Mouse (Mus musculus) stomach, embryonic 16.5 days (tissue): ENCODE data around the gene Pdia3. TPM values are rescaled to one million over a fixed set of nuclear protein-coding genes. Genes with fewer than 3 reads are reported as not detected.
A peak's percentile ranks its signal among the peaks of the same experiment; 100 is the strongest.
"Not testable (repeated sequence)": the region's sequence is repeated elsewhere in the genome, so short reads cannot be mapped to it uniquely, and the experiment has no call there.

Source experiments
- ATAC-seq: fragments of 200-750 bp; cut with Nextera tagmentation; 2 replicates; pipeline ENCODE4 v1.8.0; 2017; ENCODE audit warnings: moderate number of reproducible peaks, moderate TSS enrichment; ENCODE audit not compliant: insufficient read depth, low FRiP score
- H3K27ac ChIP-seq: fragments of 300-500 bp; sonication (generic); 2 replicates; pipeline ENCODE4 v1.5.1; 2014; ENCODE audit warnings: low read length
- H3K27me3 ChIP-seq: fragments of 300-500 bp; sonication (generic); 2 replicates; pipeline ENCODE4 v1.6.1; 2014; ENCODE audit warnings: low read length, control low read depth, mixed read lengths; ENCODE audit not compliant: control insufficient read depth, insufficient read depth
- H3K36me3 ChIP-seq: fragments of 300-500 bp; sonication (generic); 2 replicates; pipeline ENCODE4 v1.6.1; 2014; ENCODE audit warnings: low read length; ENCODE audit not compliant: control insufficient read depth, insufficient read depth
- H3K4me1 ChIP-seq: fragments of 300-500 bp; sonication (generic); 2 replicates; pipeline ENCODE4 v1.6.1; 2014; ENCODE audit warnings: low read length, control low read depth, mixed read lengths; ENCODE audit not compliant: control insufficient read depth, insufficient read depth
- H3K4me2 ChIP-seq: fragments of 300-500 bp; sonication (generic); 2 replicates; pipeline ENCODE4 v1.6.1; 2014; ENCODE audit warnings: low read depth, low read length, mixed read lengths
- H3K4me3 ChIP-seq: fragments of 300-500 bp; sonication (generic); replicated peaks from 2 replicates; pipeline ENCODE4 v1.5.1; 2014; ENCODE audit warnings: mild to moderate bottlenecking, low read length
- H3K9ac ChIP-seq: fragments of 300-500 bp; sonication (generic); 2 replicates; pipeline ENCODE4 v1.6.1; 2014; ENCODE audit warnings: low read length
- H3K9me3 ChIP-seq: fragments of 300-500 bp; sonication (generic); replicated peaks from 2 replicates; pipeline ENCODE4 v1.6.1; 2016; ENCODE audit warnings: low read length, control low read depth; ENCODE audit not compliant: control insufficient read depth
- WGBS: fragments of 180-500 bp; shearing (Covaris S2); extraction: QIAGEN DNeasy Blood & Tissue Kit; methylation state at CpG from one replicate; pipeline ENCODE4 v1.1.7; 2014; 5-methylcytosine and 5-hydroxymethylcytosine counted together
- polyA plus RNA-seq: library from polyadenylated mRNA; unstranded; fragments of >200 nt; fragmentation: Nextera tagmentation; extraction: Ambion mirVana; gene quantifications from 2 replicates; pipeline ENCODE4 v1.2.1, GENCODE M21; 2015

The Pdia3 gene
- polyA plus RNA-seq, 1 experiment from 2014 or later, result 909 TPM

DNA sequence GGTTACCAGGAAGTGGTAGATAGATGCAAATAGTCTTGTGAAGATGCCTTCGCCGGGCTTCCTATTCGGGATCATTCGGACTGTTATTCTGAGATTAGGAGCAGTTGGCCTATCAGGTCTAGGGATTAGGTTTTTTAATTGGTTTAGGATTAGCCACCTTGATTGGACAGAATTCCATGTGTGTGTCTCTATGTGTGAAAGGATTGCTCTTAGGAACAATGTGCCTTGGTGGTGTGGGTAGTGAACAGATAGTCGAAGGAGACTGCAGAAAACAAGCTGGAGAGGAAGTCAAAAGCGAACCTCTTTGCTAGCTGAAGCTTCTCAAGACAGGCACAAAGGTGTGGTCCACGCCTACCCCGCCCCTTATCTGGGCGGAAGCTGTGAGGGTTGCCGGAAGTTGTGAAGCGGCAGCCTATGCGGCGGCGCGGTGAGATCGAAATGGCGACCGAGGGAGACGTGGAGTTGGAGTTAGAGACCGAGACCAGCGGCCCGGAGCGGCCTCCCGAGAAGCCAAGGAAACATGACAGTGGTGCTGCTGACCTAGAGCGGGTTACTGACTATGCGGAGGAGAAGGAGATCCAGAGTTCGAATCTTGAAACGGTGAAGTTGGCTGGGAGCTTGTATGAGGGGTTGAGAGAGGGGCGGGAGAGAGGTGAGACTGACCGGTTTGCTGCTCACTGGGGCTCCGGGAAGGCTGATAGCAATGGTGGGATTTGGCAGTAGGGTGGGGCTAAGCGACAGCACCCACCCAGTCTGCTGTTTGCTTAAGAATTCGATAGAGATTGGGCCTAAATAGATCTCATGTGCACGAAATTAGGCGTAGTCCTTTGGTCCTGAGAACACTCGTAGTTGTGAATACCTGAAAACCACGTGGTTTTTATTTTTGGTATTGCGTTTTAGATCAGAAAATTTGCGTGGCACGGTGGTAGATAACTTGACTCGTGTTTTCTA lies 43.4 kb downstream of the Pdia3 start, which contains the start of gene Serinc4:
TSS of gene Serinc4 (minus strand) at position 90 of the 951 bp plus-strand sequence.
- Histone ChIP-seq H3K27me3 (no peaks in the 10 kb centered on the region), H3K9ac (peak within 1 kb of the TSS; percentile 89), H3K9me3 (no peaks in the 10 kb centered on the region), H3K4me2 (peak within 1 kb of the TSS; percentile 76), H3K36me3 (no peaks in the 10 kb centered on the region), H3K4me1 (peaks cover 21% of the 10 kb centered on the region), H3K4me3 (peak within 1 kb of the TSS; percentile 88), H3K27ac (peak within 1 kb of the TSS; percentile 90)
- WGBS, result 3% methylated on average over 41 of the region's 41 CpGs
- peak; percentile 92 for ATAC-seq

DNA sequence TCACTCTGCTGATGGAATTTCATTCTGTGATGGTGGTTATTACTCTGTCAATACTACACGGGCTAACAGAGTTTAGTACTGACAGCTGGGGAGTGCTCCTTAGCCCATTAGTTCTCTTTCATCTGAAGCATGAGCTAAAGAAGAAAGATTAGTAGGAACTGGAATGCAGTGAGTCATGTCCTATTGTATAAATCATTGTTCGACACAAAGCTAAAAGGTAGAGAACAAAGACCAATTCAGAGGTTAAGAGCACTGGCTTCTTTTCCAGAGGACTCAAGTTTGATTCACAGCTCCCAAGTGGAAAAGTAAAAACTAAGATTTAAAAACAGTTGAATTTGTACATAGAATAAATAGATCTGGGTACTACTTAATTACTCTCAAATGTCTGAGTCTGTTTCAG lies 46.5 kb downstream of the Pdia3 start:
- Histone ChIP-seq H3K27me3 (no peaks in the 10 kb centered on the region), H3K9me3 (no peaks in the 10 kb centered on the region), H3K9ac (no peak overlapping the region), H3K4me1 (peaks cover 11% of the 10 kb centered on the region), H3K36me3 (no peaks in the 10 kb centered on the region), H3K27ac (no peak overlapping the region), H3K4me2 (no peak overlapping the region), H3K4me3 (no peak overlapping the region)
- no peak for ATAC-seq
- 37% methylated on average over 2 of the region's 2 CpGs for WGBS

DNA sequence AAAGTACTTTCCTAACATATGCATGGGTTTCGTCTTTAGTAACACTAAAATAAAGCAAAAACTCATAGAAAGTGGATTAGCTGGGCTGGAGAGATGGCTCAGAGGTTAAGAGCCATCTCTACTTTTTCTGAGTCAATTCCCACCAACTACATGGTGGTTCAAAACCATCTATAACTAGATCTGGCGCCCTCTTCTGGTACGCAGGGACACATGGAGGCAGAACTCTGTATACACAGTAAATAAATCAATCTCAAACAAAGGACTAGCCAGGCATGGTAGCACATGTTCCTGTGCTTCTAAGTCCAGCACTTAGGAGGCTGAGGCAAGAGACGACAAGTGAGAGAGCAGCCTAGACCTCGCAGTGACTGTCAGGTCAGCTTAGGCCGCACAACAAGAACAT lies 55.4 kb downstream of the Pdia3 start:
- H3K9me3 ChIP-seq, H3K4me3 ChIP-seq, H3K27me3 ChIP-seq, ATAC-seq, H3K36me3 ChIP-seq, H3K4me1 ChIP-seq, H3K9ac ChIP-seq, H3K27ac ChIP-seq, H3K4me2 ChIP-seq: not testable (repeated sequence)
- WGBS, result 67% methylated on average over 2 of the region's 6 CpGs

DNA sequence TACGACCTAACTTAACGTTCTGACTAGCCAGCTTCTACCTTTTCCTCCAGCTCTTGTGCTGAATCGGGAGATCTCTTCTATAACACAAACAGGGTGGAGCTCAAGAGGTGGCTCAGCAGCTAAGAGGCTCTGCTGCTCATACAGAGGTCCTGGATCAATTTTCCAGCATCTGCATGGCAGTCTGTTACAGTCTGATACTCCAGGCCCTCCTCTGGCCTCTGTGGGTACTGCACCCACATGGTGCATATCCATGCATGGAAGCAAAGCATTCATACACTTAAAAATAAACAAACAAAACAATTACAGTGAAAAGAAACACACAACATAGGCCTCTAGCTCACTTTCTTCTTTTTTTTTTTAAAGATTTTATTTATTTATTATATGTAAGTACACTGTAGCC lies 59.2 kb downstream of the Pdia3 start:
- 96% methylated on average over 3 of the region's 3 CpGs for WGBS
- not testable (repeated sequence) for H3K4me2 ChIP-seq, H3K9ac ChIP-seq, H3K9me3 ChIP-seq, H3K27ac ChIP-seq, H3K36me3 ChIP-seq, ATAC-seq, H3K4me1 ChIP-seq, H3K27me3 ChIP-seq, H3K4me3 ChIP-seq

DNA sequence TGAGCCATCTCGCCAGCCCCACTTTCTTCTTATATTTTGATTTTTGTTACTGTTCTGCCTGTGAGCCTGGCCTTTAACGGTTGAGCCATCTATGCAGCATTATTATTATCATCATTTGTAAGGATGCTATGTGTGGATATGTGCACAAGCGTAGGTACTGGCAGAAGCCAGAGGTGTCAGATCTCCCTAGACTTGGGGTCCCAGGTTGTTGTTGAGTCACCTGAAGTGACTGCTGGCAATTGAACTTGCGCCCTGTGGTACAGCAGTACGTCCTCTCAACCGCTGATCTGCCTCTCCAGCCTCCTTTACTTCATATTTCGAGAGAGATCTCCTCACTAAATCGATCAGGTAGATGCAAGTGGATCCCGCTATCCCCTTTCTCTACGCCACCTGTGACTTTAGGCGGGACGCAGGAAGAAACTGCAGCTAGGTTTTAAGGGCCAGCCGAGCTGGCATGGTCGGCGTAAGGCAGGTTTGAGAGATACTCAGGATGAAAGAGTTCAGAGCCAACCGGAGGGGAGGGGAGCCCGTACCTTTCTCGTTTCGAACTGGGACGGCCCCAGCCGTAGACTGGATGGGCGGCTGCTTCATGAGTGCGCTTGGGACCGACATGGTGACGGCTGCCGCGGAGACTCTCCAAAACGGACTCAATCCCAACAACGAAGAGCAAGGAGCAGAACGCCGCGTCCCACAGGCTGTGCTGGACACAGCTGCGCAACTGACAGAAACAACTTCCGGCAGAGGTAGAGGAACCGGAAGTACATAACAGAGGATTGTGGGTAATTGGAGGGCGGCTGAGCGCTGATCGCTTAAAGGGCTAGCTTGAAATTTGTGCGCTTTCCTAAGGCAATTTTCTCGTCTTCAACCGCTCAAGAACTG lies 60.0 kb downstream of the Pdia3 start, which contains the start of gene Mfap1b:
TSS of gene Mfap1b (minus strand) at position 767 of the 879 bp plus-strand sequence.
- ATAC-seq, result peak; percentile 92
- 5% methylated on average over 39 of the region's 41 CpGs for WGBS
- not testable (repeated sequence) for H3K36me3 ChIP-seq, H3K27me3 ChIP-seq, H3K4me1 ChIP-seq, H3K9me3 ChIP-seq
- peak within 1 kb of the TSS; percentile 66 for H3K4me2 ChIP-seq
- H3K9ac ChIP-seq, result peak within 1 kb of the TSS; percentile 73
- H3K27ac ChIP-seq, result peak within 1 kb of the TSS; percentile 24; the same call in 1 of the 2 replicates
- H3K4me3 ChIP-seq, result peak within 1 kb of the TSS; percentile 59

DNA sequence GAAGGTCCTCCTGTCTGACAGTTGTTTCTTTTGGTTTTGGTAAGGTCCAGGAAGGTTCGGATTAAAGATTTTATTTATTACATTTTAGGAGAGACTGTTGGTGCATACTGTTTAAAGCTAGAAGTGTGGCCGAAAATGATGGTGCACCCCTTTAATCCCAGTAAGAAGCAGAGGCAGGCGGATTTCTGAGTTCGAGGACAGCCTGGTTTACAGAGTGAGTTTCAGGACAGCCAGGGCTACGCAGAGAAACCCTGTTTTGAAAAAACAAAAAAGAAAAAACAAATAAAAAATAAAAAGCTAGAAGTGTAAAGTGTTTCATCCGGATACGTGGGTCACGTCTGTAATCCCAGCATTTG lies 60.6 kb downstream of the Pdia3 start:
- Histone ChIP-seq H3K9ac (peak overlapping the region; percentile 57), H3K27ac (peak overlapping the region; percentile 24; the same call in 1 of the 2 replicates)
- WGBS, result 28% methylated on average over 8 of the region's 8 CpGs

DNA sequence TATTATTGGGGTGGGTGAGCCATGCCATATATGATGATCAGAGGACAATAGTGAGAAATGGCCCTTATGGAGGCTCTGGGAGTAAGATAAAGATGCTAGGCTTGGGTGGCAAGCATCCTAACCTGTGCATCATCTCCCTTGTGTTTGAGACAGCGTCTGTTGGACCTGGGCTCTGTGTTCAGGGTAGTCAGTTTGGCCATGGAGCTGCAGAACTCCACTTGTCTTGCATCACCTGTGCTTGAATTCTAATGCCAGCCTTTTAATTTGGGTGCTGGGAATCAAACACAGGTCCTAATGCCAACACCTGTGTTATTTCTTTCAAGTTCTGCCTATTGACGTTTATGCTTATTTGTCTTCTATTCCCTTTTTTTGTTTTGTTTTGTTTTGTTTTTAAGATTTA lies 61.7 kb downstream of the Pdia3 start:
- not testable (repeated sequence) for H3K27ac ChIP-seq, H3K27me3 ChIP-seq, H3K4me3 ChIP-seq, H3K4me2 ChIP-seq, ATAC-seq, H3K9me3 ChIP-seq, H3K36me3 ChIP-seq, H3K4me1 ChIP-seq, H3K9ac ChIP-seq
- WGBS, result 96% methylated on average over 2 of the region's 2 CpGs

More for the DNA sequence above, 60.6 kb downstream of the Pdia3 start:
- ATAC-seq, result 0 out of 2 replicates have a peak, but pooled peaks have one; percentile 30
- H3K9me3 ChIP-seq, result no peaks in the 10 kb centered on the region
- H3K27me3 ChIP-seq, result no peaks in the 10 kb centered on the region
- H3K36me3 ChIP-seq, result no peaks in the 10 kb centered on the region
- peak overlapping the region; percentile 59 for H3K4me3 ChIP-seq
- peak overlapping the region; percentile 51 for H3K4me2 ChIP-seq
- H3K4me1 ChIP-seq, result no peaks in the 10 kb centered on the region

DNA sequence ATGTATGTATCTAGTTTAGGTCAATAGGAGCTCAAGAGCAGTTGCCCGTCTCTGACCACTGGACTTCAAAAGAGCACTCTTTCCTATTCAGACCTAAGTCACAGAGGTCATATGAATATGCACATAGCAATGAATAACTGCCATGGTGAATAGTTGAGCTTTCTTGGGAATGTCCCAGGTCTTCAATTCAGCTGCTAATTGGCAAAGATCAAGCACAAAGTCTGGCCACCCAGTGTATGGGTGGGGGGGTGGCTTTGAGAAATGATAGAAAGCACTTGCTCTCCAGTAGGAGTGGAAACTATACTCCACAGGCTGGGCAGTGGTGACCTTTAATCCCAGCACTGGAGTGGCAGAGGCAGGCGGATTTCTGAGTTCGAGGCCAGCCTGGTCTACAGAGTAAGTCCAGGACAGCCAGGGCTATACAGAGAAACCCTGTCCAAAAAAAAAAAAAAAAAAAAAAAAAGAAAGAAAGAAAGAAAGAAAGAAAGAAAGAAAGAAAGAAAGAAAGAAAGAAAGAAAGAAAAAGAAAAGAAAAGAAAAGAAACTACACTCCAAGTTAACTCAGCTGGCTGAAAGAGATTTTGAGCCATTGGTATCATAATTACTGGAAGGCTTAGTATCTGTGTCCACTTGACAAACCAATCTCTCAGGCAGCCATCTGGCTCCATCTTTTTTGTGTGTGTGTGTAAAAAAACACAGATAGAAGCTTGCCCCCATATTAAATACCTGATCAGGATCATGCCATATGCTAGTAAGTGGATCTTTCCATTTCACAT lies 64.1 kb downstream of the Pdia3 start:
- Histone ChIP-seq H3K9ac (no peak overlapping the region), H3K4me2 (no peak overlapping the region), H3K4me1 (no peaks in the 10 kb centered on the region), H3K9me3 (no peaks in the 10 kb centered on the region), H3K27ac (no peak overlapping the region), H3K27me3 (no peaks in the 10 kb centered on the region), H3K4me3 (no peak overlapping the region), H3K36me3 (no peaks in the 10 kb centered on the region)
- no peak for ATAC-seq
- WGBS, result 83% methylated on average over 3 of the region's 3 CpGs
